Mouse (Mus musculus) cerebellum, postnatal 4 days (tissue): ENCODE measurements around the gene Eif1ax.
"Not testable (repeated sequence)": the region's sequence is repeated elsewhere in the genome, so short reads cannot be mapped to it uniquely, and the experiment has no call there.

Source experiments
- DNase-seq, 2 experiments: peaks; one replicate each; pipeline ENCODE4 v3.0.0; 2022; ENCODE audit warnings: low spot score in 2 of 2, mixed read lengths in 1 of 2

The Eif1ax gene

DNA sequence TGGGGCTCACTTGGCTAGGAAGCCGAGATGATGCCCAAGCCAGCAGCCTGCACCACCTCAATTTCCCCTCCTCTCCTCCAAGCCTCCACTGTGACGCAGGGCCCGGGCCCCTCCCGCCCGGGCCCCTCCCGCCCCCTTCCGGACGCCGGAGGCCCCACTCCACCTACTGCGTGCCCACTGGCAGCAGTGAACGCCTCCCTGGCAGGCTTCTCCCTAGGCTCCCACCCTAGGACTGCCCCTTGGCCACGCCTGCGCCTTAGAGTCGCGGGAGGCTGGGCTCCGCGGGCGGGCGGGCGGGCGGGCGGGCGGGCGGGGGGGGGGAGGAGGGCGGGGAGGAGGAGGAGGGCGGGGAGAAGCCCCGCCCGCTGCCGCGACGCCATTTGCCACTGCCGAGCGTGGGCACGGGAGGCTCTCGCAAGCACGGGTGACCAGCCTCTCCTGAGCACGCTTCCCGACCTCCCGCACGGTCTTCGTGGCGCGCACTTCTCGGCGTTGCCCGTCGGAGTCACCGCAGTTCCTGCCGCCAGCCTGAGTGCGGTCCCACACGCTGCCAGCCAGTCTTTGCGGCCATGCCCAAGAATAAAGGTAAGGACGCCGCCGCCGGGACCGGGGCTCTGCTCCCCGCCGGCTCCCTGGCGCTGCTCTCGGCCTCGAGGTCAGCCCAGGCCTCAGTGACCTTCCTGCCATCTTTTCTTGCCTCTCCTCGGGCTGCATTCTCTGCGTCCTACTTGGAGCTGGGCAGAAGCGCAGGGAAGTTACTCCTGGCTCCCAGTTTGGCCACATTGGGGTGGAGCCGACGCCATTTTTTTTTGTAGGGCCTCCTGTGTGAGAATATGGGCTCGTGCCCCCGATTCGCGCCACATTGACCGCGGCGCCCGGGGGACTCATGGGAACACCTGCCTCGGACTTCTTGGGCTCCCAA is at the start of gene Eif1ax:
Eif1ax (plus strand) TSS at position 348 of the 922 bp plus-strand sequence.
- peak; percentile 29 to 43 for DNase-seq

DNA sequence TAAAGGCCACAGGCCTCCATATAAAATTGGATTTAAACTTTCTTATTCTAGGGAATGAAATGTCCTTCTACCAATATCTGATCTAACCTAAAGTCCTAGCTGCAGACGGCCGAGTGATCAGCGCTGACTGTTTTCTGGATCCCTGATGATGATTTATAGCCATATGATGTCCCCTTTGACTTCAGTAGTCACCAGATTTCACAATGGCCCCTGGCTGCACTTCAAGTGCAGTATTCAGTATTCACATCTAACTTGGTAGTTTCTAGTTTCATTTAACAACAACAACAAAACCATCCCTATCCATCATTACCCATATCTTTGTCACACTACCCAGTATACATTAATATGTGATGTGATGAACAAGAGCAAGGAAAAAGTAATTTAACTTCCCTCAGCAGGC is 7.5 kb upstream of the Eif1ax start:
- DNase-seq: no peak

DNA sequence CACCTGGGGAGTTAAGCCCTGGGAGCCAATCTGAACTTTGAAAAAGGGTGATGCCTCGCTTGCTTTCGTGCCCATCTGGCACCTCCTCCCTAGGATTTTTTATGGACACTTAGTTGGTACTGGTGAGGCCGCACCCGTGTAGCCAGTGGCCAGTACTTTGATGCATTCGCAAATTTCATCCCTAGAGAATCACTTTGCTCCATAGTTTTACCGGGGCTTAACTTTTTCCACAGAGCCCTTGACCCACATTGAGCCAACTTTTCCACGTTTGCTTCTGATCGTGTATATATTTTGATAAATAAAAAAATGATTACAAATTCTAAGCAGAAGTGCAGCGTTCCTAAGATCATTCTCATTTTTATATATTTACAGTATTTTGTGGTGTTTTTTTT is 771 bp downstream of the Eif1ax start:
- DNase-seq: no peak

DNA sequence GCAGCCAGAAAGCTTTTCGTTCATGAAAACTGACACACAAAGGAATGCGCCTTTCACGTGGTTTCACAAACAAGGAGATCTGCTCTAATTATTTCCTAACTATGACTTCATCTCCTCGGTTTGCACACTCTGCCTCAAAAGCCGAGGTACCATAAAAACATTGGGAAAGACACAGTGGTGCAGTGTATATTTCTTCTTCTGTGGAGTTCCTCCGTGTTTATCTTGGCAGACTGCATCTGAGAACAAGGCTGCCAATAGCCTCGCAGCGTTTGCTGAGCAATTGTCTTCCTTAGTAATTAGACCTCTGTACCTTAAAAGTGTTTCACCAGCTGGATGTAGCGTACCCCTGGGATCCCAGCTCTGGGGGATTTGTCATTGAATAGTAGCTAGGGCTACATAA is 15.1 kb downstream of the Eif1ax start:
- DNase-seq: no peak

DNA sequence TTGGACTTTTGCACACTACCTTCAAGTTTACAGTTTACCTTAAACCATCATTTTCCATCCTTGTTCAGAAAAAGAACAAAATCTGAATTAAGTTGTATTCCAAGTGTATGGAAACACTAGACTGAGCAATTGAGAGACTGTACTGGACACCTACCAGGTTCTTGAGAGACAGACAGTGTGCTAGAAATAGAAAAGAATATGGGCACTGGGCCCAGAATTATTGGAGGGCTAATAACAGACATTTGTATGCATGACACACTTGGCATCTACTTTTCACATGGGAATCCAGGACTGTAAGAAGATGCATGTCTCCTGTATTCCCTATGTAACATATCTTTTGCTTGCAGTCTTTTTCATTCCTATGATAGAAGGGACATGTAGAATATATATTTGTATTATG is 17.0 kb downstream of the Eif1ax start:
- DNase-seq: no peak

DNA sequence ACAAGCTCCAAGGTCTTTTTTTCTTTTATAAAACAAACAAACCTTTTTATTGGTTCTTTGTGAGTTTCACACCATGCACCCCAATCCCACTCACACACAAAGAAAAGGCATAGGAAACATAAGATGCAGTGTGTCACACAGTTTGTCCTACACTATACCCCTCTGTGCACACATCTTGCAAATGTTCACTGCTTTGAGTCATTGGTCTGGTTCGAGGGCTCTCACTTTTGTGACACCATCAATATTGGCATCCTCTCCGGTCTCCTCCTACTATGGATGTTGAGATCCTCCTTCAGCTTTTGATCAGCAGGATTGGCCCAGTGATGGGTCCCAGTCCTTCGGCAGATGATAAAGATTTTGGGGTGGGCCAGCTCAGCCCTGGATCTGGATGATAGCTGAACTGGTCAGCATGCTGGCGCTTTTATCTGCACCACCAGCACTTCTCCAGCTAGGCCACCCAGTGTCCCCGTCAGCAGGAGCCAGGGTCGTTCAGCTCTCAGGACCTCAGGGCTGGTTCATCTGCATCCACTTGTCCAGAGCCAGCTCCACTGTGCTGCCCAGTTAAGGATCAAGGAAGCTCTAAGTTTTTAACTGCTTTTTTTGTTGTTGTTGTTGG is 18.5 kb downstream of the Eif1ax start:
- DNase-seq: no peak

DNA sequence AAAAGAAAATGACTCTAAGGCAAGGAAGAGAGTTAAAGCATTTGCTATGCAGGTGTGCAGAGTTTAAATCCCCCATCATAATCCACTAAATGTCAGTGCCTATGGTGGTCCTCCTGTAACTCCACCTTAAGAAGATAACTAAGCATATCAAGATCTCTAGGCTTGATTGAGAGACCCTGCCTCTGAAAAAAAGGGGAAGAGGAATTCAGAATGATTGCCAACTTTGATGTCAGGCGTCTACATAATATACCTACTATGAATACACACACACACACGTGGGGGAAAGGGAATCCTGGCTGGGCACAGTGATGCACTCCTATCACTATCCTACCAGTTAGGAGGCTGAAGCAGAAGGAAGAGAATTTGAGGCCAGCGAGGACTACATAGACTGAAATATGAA is 19.3 kb downstream of the Eif1ax start:
- DNase-seq: no peak

DNA sequence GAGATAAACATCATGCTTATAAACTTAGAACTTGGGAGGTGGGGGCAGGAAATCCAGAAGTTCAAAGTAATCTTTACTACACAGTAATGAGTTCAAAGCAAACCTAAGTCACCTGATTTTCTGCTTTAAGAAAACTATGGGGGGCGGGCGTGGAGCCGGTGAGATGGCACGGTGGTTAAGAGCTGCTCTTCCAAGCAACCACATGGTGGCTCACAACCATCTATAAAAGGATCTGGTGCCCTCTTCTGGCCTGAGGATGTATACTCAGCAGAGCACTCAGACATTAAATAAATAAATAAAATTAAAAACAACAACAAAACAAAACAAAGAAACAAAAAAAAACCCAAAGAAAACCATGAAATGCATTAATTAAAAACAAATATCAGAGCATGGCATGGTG is 37.3 kb downstream of the Eif1ax start:
- DNase-seq: peak; percentile 5 to 19

DNA sequence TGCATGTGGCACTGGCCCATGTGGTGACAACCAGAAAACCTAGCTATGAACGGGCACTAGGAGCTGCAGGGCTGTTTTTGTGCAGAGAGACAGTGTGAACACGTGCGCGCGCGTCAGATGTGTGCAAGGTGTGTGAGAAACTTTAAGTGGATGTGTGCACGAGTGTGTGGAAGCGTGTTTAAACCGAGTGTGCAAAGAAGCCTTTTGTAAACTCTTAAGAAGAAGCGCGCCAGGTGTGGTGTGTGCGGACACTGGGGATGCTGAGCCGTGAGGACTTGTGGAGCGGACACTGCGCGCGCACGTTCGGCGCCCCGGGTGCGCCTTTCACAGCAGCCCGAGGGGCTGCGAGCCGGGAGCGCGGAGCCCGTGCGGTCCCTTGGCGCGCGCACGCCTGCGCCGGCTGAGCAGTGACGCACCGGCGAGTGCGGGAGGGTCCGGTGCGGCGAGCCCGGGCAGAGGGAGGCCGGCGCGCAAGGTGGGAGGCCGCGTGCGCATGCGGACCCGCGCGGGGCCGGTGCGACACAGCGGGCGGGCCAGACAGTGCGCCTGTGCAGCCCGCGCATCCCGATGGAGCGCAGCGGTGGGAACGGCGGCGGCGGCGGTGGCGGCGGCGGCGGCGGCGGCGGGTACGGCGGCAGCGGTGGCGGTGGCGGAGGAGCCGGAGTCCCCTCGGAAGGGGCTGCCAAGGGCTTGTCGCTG is 42.3 kb downstream of the Eif1ax start, which contains the start of gene Map7d2:
Map7d2 (plus strand) TSS at position 443 of the 699 bp plus-strand sequence.
- DNase-seq: peak; percentile 18 to 34

DNA sequence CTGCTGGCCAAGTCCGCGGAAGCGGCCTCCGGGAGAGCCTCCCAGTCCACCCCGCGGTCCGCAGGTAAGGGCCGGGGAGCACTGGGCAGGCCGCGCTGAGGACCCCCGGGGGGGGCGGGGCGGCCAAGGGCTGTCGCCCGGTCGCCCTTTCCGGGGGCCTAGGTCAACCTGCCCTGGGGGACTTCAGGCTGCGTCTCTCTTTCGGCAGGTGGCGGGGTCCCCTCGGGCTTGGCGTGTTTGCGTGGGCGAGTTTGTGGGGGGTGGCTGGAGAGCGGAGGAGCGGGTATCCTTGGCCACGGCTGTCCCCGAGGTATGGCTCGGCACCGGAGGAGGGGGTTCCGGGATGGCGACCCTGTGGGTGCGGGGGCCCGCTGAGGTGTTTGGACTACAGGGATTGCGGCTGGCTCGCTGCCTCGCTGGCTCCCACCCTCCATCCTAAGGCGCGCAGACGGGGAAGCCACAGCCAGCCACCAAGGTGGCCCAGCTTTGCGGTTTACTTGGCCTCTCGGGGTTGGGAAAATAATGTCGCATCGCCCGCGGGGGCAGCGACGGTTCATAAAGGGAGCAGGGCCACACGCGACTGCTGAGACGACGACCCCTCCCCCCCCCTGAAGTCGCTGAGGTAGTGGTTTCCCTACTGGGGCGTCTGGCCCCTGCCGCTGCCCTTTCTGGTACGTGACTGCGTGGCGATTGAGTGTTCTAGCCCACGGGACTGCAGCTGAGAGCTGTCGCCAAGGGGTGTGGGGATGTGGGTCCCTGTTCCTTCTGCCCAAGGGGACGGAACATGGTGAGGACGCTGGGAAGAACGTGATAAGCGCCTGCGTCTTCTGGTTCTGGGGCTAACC is 43.1 kb downstream of the Eif1ax start:
- peak; percentile 8 to 18 for DNase-seq

DNA sequence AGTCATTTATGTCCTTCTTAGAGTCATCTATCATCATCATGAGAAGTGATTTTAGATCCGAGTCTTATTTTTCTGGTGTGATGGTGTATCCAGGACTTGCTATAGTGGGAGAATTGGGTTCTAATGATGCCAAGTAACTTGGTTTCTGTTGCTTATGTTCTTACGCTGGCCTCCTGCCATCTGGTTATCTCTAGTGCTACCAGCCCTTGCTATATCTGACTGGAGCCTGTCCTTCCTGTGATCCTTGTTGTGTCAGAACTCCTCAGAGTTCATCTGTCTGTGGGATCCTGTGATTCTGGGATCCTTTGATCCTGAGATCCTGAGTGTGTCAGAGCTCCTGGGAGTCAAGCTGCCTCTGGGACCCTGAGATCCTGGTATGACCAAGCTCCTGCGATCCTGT is 58.5 kb downstream of the Eif1ax start:
- DNase-seq: not testable (repeated sequence)
